Mouse (Mus musculus): ENCODE results near the gene Sdf4.

The Sdf4 gene

GRCm38 (mm10) chr4:155992241-155992905 lies at the start of gene Sdf4, which contains the start of gene B3galt6:
Gene Sdf4, plus strand, starts transcription at chr4:155992872.
Gene B3galt6, minus strand, starts transcription at chr4:155992649.
- in situ Hi-C loops (cut with MboI; ENCODE audit: low sequenced_read_pairs), result no loop called here

GRCm38 (mm10) chr4:155943049-155943452 lies 49.6 kb upstream of the Sdf4 start:
- in situ Hi-C loops (cut with MboI; ENCODE audit: low sequenced_read_pairs), result no loop called here

GRCm38 (mm10) chr4:155943534-155944249 lies 49.0 kb upstream of the Sdf4 start, which contains the start of gene Ube2j2:
Gene Ube2j2, plus strand, starts transcription at chr4:155943831.
- in situ Hi-C loops (cut with MboI; ENCODE audit: low sequenced_read_pairs), result no loop called here

GRCm38 (mm10) chr4:155944271-155944670 lies 48.4 kb upstream of the Sdf4 start:
- in situ Hi-C loops (cut with MboI; ENCODE audit: low sequenced_read_pairs), result no loop called here

GRCm38 (mm10) chr4:155947094-155947493 lies 45.6 kb upstream of the Sdf4 start:
- in situ Hi-C loops (cut with MboI; ENCODE audit: low sequenced_read_pairs), result no loop called here

- in situ Hi-C loops (cut with MboI; ENCODE audit: low sequenced_read_pairs), result no loop called here
Measured at GRCm38 (mm10) chr4:155955491-155955890, 37.2 kb upstream of the Sdf4 start.

GRCm38 (mm10) chr4:155959275-155959674 lies 33.4 kb upstream of the Sdf4 start:
- in situ Hi-C loops (cut with MboI; ENCODE audit: low sequenced_read_pairs), result no loop called here

GRCm38 (mm10) chr4:155962167-155962971 lies 30.3 kb upstream of the Sdf4 start, which contains the start of gene C1qtnf12:
Gene C1qtnf12, plus strand, starts transcription at chr4:155962318.
- in situ Hi-C loops (cut with MboI; ENCODE audit: low sequenced_read_pairs), result no loop called here

- in situ Hi-C loops (cut with MboI; ENCODE audit: low sequenced_read_pairs), result no loop called here
Measured at GRCm38 (mm10) chr4:155963106-155963505, 29.6 kb upstream of the Sdf4 start.

- in situ Hi-C loops (cut with MboI; ENCODE audit: low sequenced_read_pairs), result no loop called here
Measured at GRCm38 (mm10) chr4:155964396-155964795, 28.3 kb upstream of the Sdf4 start.

GRCm38 (mm10) chr4:155969043-155969653 lies 23.5 kb upstream of the Sdf4 start:
- in situ Hi-C loops (cut with MboI; ENCODE audit: low sequenced_read_pairs), result no loop called here

- in situ Hi-C loops (cut with MboI; ENCODE audit: low sequenced_read_pairs), result no loop called here
Measured at GRCm38 (mm10) chr4:155970286-155970685, 22.4 kb upstream of the Sdf4 start.

GRCm38 (mm10) chr4:155972651-155973050 lies 20.0 kb upstream of the Sdf4 start:
- in situ Hi-C loops (cut with MboI; ENCODE audit: low sequenced_read_pairs), result no loop called here

GRCm38 (mm10) chr4:155973239-155973638 lies 19.4 kb upstream of the Sdf4 start:
- in situ Hi-C loops (cut with MboI; ENCODE audit: low sequenced_read_pairs), result no loop called here

GRCm38 (mm10) chr4:155981436-155982082 lies 11.1 kb upstream of the Sdf4 start:
- in situ Hi-C loops (cut with MboI; ENCODE audit: low sequenced_read_pairs), result no loop called here

GRCm38 (mm10) chr4:155983788-155984187 lies 8.9 kb upstream of the Sdf4 start:
- in situ Hi-C loops (cut with MboI; ENCODE audit: low sequenced_read_pairs), result no loop called here

GRCm38 (mm10) chr4:155991211-155991907 lies 1.3 kb upstream of the Sdf4 start:
- in situ Hi-C loops (cut with MboI; ENCODE audit: low sequenced_read_pairs), result no loop called here

GRCm38 (mm10) chr4:155991908-155992230 lies 803 bp upstream of the Sdf4 start:
- in situ Hi-C loops (cut with MboI; ENCODE audit: low sequenced_read_pairs), result no loop called here

- in situ Hi-C loops (cut with MboI; ENCODE audit: low sequenced_read_pairs), result no loop called here
Measured at GRCm38 (mm10) chr4:155992906-155993547, 355 bp downstream of the Sdf4 start.
